Mouse (Mus musculus) naive thymus-derived CD4-positive, alpha-beta T cell, adult 5 months (primary cell): Measurements from ENCODE around the gene Scamp5. TPM values are rescaled to one million over a fixed set of nuclear protein-coding genes. Genes with fewer than 3 reads are reported as not detected.

Experiments used
- polyA plus RNA-seq: library from polyadenylated mRNA; unstranded; fragments of 100-300 nt; shearing (Covaris generic); gene quantifications from one replicate; pipeline ENCODE4 v1.2.1, GENCODE M21; 2017

Gene Scamp5
- 0.10 TPM for polyA plus RNA-seq

GRCm38 (mm10) chr9:57467896-57468549 is at the start of gene Scamp5:
Gene Scamp5, minus strand, starts transcription at chr9:57468060.

GRCm38 (mm10) chr9:57503622-57504380 is 35.9 kb upstream of the Scamp5 start, which contains the start of gene Rpp25:
Gene Rpp25, plus strand, starts transcription at chr9:57504026.

DNA sequence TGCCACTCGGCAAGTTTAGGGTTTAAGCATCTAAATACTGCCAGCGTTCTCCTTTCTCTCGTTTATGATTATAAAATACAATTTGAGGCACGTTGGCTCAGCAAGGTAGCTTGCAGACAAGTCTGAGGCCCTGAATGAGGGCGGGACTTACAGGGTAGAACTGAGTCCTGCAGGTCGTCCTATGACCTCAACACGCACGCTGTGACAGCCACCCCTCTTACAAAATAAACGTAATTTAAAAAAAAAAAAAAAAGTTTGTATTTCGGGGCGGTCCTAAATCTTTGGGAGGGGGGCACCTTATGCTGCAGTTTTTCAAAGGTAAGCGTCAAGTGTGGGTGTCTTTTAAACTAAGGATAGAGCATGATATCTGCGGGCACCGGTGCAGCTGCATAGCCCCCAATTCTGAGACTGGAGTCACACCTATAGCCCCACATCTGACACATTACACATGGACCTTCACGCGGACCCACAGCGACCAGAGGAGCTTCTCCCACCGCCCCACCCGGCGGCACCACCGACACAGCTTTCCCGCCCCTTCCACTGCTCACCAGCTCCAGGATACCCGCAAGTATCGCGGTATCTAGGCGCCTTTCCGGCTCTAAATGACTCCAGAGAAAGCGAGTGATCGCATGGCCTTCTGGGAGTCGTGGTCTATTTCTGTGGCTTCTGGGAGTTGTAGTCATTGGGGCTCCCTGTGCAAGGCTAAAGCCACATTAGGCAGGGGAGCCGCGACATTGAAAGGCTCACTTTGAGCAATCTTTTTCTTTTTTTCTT is 28.2 kb downstream of the Scamp5 start, which contains the start of gene Ppcdc:
Gene Ppcdc (minus strand): TSS at position 603 of the 774 bp plus-strand sequence.

Other genes with a start within 250 kb of the Scamp5 start
- gene Trcg1, start 231.5 kb downstream of the Scamp5 start, polyA plus RNA-seq = not detected
- 60.7 TPM for gene 1700017B05Rik, start 205.4 kb downstream of the Scamp5 start, polyA plus RNA-seq
- gene Ppcdc, start 27.9 kb downstream of the Scamp5 start, polyA plus RNA-seq = 155 TPM
- gene Rpp25, start 36.0 kb upstream of the Scamp5 start, polyA plus RNA-seq = not detected
- gene Cox5a, start 53.2 kb upstream of the Scamp5 start, polyA plus RNA-seq = 213 TPM
- 15.4 TPM for gene Fam219b, start 69.5 kb upstream of the Scamp5 start, polyA plus RNA-seq
- gene Mpi, start 84.7 kb upstream of the Scamp5 start, polyA plus RNA-seq = 11.9 TPM
- gene Scamp2, start 92.9 kb upstream of the Scamp5 start, polyA plus RNA-seq = 71.5 TPM
- gene Ulk3, start 121.4 kb upstream of the Scamp5 start, polyA plus RNA-seq = 69.7 TPM
- not detected for gene Cplx3, start 138.2 kb upstream of the Scamp5 start, polyA plus RNA-seq
- not detected for gene Lman1l, start 152.7 kb upstream of the Scamp5 start, polyA plus RNA-seq
- 85.6 TPM for gene Csk, start 185.6 kb upstream of the Scamp5 start, polyA plus RNA-seq
- gene Cyp1a2, start 215.6 kb upstream of the Scamp5 start, polyA plus RNA-seq = not detected
- not detected for gene Cyp1a1, start 219.9 kb upstream of the Scamp5 start, polyA plus RNA-seq
- 34.0 TPM for gene Edc3, start 240.5 kb upstream of the Scamp5 start, polyA plus RNA-seq